Mouse (Mus musculus): ENCODE results near the gene Llgl2.

GRCm38 (mm10) chr11:115881002-115881401 lies 57.2 kb downstream of the Llgl2 start:
- peak; percentile 67 for TF ChIP-seq CTCF (IDR thresholded peaks at IDR 0.05; ENCODE audit: borderline replicate concordance, extremely low read depth, insufficient read depth, insufficient read length)
- no peak for TF ChIP-seq POLR2A (IDR thresholded peaks at IDR 0.05; ENCODE audit: borderline replicate concordance, extremely low read depth, insufficient read depth, insufficient read length, poor library complexity, severe bottlenecking)
